Mouse (Mus musculus): ENCODE data around the gene Igf2bp3. TPM values are rescaled to one million over a fixed set of nuclear protein-coding genes. Genes with fewer than 3 reads are reported as not detected.

The Igf2bp3 gene
- polyA plus RNA-seq, 1 experiment from 2014 or later: 57.8 TPM

DNA sequence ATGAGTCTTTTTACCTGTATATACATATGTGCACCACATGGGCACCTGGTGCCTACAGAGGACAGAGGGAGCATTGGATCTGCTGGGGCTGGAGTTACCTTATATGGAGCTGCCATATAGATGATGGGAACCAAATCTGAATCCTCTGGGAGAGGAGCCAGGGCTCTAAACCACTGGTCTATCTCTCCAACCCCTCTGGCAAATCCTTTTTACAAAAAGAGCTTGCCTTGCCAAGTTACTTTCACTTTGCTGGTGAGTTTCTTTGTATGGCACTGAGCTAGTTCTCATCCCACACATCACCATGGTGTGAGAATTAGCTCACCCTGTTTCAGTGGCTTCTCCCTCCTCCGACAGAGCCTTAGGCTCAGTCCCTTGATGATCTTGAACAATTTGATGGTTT is 8.3 kb downstream of the Igf2bp3 start:
- Histone ChIP-seq H3K36me3 (peaks cover 29% of the 10 kb centered on the region), H3K9me3 (no peaks in the 10 kb centered on the region), H3K27me3 (no peaks in the 10 kb centered on the region), H3K4me2 (replicated peaks) (no peak overlapping the region), H3K27ac (no peak overlapping the region), H3K4me1 (replicated peaks) (peaks cover 37% of the 10 kb centered on the region), H3K4me3 (replicated peaks) (no peak overlapping the region), H3K9ac (replicated peaks) (no peak overlapping the region)
- 78% methylated on average over 1 of the region's 1 CpGs for WGBS
- no peak for ATAC-seq

DNA sequence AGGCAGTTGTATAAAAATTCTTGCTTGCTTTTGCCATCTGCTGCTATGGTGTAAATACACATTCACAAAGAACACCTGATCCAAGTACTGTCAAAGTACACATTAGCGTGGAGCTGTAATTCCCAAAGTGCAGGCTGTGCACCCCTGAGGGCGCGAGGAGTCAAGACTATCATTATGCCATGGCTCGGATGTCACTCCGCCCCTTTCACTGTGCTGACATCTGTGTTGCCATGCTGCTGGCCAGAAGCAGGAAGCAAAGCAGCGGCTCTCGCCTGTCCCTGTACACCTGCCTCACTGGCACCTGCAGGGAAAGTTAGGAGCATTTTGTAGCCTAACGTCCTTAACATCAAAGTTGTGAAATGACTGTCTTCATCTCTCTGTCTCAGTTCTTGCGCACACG is 19.6 kb downstream of the Igf2bp3 start:
- Histone ChIP-seq H3K27ac (no peak overlapping the region), H3K4me1 (replicated peaks) (no peaks in the 10 kb centered on the region), H3K36me3 (peaks cover 27% of the 10 kb centered on the region), H3K9ac (replicated peaks) (no peak overlapping the region), H3K27me3 (no peaks in the 10 kb centered on the region), H3K4me2 (replicated peaks) (no peak overlapping the region), H3K9me3 (peaks cover 6% of the 10 kb centered on the region), H3K4me3 (replicated peaks) (no peak overlapping the region)
- WGBS: 84% methylated on average over 10 of the region's 10 CpGs
- no peak for ATAC-seq

DNA sequence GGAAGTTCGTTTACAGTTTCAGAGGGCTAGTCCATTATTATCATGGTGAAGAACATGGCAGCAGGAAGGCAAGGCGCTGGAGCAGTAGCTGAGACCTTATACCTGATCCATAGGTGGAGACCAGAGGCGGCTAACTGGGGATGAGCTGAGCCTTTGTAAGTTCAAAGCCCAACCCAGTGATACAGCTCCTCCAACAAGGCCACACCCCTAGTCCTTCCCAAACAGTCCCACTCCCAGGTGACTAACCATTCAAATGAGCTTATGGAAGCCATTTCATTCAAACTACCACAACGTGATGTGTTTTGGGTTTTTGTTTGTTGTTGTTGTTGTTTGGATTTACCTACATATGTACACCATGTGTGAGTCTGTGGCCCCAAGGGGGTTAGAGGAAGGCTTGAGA is 20.2 kb downstream of the Igf2bp3 start:
- WGBS: 98% methylated on average over 4 of the region's 4 CpGs
- H3K36me3 ChIP-seq: peaks cover 27% of the 10 kb centered on the region
- no peaks in the 10 kb centered on the region for H3K4me1 ChIP-seq (replicated peaks)
- no peak overlapping the region for H3K4me2 ChIP-seq (replicated peaks)
- H3K27ac ChIP-seq: no peak overlapping the region
- no peak overlapping the region for H3K9ac ChIP-seq (replicated peaks)
- ATAC-seq: no peak
- no peak overlapping the region for H3K4me3 ChIP-seq (replicated peaks)
- no peaks in the 10 kb centered on the region for H3K27me3 ChIP-seq
- peaks cover 6% of the 10 kb centered on the region for H3K9me3 ChIP-seq

DNA sequence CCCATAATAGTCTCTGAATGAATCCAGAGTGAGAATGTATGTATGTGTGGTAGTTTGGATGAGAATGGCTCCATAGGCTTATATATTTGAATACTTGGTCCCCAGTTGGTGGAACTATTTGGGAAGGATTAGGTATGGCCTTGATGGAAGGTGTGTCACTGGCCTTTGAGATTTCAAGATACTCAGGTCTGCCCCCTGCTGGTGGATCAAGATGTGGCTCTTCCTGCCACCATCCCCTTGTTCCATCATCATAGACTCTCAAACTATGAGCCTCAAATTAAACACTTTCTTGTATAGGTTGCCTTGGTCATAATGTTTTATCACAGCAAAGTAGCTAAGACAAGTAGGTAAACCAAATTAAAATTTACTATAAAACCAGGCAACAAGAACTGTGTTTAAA is 25.4 kb downstream of the Igf2bp3 start:
- H3K4me2 ChIP-seq (replicated peaks): no peak overlapping the region
- peaks cover 13% of the 10 kb centered on the region for H3K36me3 ChIP-seq
- H3K4me1 ChIP-seq (replicated peaks): no peaks in the 10 kb centered on the region
- no peaks in the 10 kb centered on the region for H3K27me3 ChIP-seq
- ATAC-seq: no peak
- H3K27ac ChIP-seq: no peak overlapping the region
- no peak overlapping the region for H3K9ac ChIP-seq (replicated peaks)
- H3K4me3 ChIP-seq (replicated peaks): no peak overlapping the region
- no peaks in the 10 kb centered on the region for H3K9me3 ChIP-seq

DNA sequence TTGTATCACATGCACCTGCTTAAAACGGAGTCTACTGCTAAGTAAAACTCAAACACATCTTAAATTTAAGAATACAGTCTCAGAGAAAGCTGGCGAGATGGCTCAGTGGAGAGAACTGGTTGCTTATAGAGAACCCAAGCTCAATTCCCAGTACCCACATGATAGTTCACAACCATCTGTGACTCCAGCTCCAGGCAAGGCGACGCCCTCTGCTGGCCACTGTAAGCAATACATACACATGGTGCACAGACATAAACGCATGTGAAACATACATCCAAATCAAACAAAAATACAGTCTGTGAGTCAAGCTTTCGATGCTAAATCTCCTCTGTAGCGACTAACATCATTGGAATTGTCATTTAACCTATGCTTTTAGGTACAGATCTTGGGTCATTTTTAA is 27.5 kb downstream of the Igf2bp3 start:
- H3K4me3 ChIP-seq (replicated peaks): no peak overlapping the region
- 88% methylated on average over 7 of the region's 7 CpGs for WGBS
- ATAC-seq: no peak

DNA sequence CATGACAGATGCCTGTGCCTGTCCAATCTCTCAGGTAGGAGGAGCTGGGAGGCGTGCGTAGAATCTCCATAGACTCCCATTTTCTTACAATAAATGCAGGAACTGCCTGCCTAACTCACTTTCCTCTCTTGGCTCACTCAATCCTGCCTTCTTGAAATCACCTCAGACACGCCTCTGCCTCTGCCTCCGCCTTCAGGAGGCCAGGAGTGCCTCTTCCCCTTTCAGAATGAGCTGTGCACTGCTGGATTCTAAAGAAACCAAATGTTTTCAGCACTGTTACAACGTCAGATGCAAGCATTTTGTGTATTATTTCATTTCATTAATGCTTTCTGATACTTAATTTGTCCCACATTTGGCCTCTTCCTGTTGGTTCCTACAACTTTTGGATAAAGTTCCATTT is 38.7 kb downstream of the Igf2bp3 start:
- no peak overlapping the region for H3K27ac ChIP-seq
- peaks cover 14% of the 10 kb centered on the region; the same call in 1 of the 2 replicates for H3K4me1 ChIP-seq (replicated peaks)
- H3K4me2 ChIP-seq (replicated peaks): no peak overlapping the region
- 81% methylated on average over 5 of the region's 5 CpGs for WGBS
- no peak overlapping the region for H3K4me3 ChIP-seq (replicated peaks)
- H3K36me3 ChIP-seq: no peaks in the 10 kb centered on the region
- H3K9me3 ChIP-seq: no peaks in the 10 kb centered on the region
- no peak overlapping the region for H3K9ac ChIP-seq (replicated peaks)
- no peak for ATAC-seq
- no peaks in the 10 kb centered on the region for H3K27me3 ChIP-seq

More for the DNA sequence above, 27.5 kb downstream of the Igf2bp3 start:
- H3K4me2 ChIP-seq (replicated peaks): no peak overlapping the region
- H3K27me3 ChIP-seq: no peaks in the 10 kb centered on the region
- H3K4me1 ChIP-seq (replicated peaks): no peaks in the 10 kb centered on the region
- no peak overlapping the region for H3K27ac ChIP-seq
- peaks cover 10% of the 10 kb centered on the region for H3K36me3 ChIP-seq
- H3K9me3 ChIP-seq: no peaks in the 10 kb centered on the region
- H3K9ac ChIP-seq (replicated peaks): no peak overlapping the region

DNA sequence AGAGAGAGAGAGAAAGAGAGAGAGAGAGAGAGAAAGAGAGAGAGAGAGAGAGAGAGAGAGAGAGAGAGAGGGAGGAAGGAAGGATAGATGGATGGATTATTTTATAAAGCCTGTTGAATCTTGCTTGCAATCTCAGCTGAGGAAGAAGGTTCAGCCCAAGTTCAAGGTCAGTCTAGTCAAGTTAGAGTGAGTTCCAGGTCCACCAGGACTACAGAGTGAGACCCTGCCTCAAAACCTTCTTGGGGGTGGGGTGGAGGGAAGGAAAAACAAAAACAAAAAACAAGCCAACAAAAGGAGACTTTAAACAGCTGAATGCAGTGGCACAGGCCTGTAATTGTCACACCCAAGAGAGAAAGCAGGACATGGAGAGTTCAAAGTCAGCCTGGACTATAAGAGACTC is 40.1 kb downstream of the Igf2bp3 start:
- Histone ChIP-seq H3K27ac (no peak overlapping the region), H3K9me3 (no peaks in the 10 kb centered on the region), H3K4me3 (replicated peaks) (no peak overlapping the region), H3K27me3 (no peaks in the 10 kb centered on the region), H3K36me3 (no peaks in the 10 kb centered on the region), H3K4me2 (replicated peaks) (no peak overlapping the region), H3K9ac (replicated peaks) (no peak overlapping the region), H3K4me1 (replicated peaks) (peaks cover 9% of the 10 kb centered on the region; the same call in 1 of the 2 replicates)
- no peak for ATAC-seq

DNA sequence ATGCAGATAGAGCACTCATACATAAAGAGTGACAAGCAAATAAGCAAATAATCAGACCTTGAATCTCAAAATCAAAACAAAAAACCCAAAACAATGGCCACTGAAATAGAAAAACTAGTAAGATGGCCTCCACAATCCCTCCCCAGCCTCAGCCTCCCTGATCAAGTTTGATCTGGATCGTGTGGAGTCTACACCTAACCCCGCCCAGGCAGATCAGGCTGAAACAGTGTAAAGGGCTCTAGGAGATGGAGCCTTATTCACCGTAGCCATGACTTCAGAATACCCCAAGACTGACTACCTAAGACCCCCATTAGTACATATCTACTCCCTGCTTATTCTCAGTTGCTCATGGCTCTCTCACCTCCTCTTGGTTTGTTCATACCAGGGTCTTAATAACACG is 41.1 kb downstream of the Igf2bp3 start:
- Histone ChIP-seq H3K9ac (replicated peaks) (no peak overlapping the region), H3K27me3 (no peaks in the 10 kb centered on the region), H3K27ac (no peak overlapping the region), H3K4me2 (replicated peaks) (no peak overlapping the region), H3K36me3 (no peaks in the 10 kb centered on the region), H3K4me3 (replicated peaks) (no peak overlapping the region), H3K4me1 (replicated peaks) (peaks cover 9% of the 10 kb centered on the region; the same call in 1 of the 2 replicates), H3K9me3 (no peaks in the 10 kb centered on the region)
- WGBS: 86% methylated on average over 4 of the region's 4 CpGs
- 0 out of 2 replicates have a peak, but pooled peaks have one; percentile 40 for ATAC-seq

DNA sequence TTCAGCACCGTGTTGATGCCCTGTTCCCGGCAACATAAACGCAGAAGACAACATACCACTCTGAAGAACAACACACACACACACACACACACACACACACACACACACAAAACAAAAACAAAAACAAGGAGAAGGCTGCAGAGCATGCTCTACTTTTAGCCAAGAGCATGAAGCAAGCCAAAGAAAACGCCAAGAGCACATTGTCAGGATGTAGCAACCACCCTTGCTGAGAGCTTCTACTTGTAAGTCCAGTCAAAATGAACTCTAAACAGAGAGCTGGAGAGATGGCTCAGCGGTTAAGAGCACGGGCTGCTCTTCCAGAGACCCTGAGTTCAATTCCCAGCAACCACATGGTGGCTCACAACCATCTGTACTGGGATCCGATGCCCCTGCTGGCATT is 41.5 kb downstream of the Igf2bp3 start:
- no peak overlapping the region for H3K4me3 ChIP-seq (replicated peaks)
- no peaks in the 10 kb centered on the region for H3K9me3 ChIP-seq
- no peaks in the 10 kb centered on the region for H3K36me3 ChIP-seq
- H3K4me2 ChIP-seq (replicated peaks): no peak overlapping the region
- H3K27ac ChIP-seq: no peak overlapping the region
- no peak overlapping the region for H3K9ac ChIP-seq (replicated peaks)
- peaks cover 9% of the 10 kb centered on the region; the same call in 1 of the 2 replicates for H3K4me1 ChIP-seq (replicated peaks)
- ATAC-seq: no peak
- 91% methylated on average over 7 of the region's 7 CpGs for WGBS
- no peaks in the 10 kb centered on the region for H3K27me3 ChIP-seq

DNA sequence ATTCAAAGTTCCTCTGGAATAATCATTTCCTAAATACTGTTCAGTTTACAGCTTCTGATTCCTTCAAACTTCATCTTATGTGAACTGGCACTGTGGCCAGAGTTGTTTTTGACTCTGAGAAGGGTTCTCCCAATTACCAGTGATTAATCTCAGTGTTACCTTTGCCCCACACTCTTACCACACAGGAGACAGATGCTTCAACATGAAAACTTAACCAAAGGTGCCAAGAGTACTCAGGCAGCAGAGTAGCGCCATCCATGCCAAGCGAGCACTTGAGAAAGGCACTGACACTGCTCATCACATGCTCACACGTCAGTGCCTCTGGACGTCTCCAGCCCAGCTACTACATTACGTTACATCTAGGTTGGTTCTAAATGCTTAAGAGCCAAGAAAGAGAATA is 43.5 kb downstream of the Igf2bp3 start:
- no peak overlapping the region for H3K4me2 ChIP-seq (replicated peaks)
- H3K9ac ChIP-seq (replicated peaks): no peak overlapping the region
- WGBS: 90% methylated on average over 5 of the region's 5 CpGs
- H3K9me3 ChIP-seq: no peaks in the 10 kb centered on the region
- no peaks in the 10 kb centered on the region for H3K36me3 ChIP-seq
- ATAC-seq: no peak
- H3K27ac ChIP-seq: no peak overlapping the region
- no peaks in the 10 kb centered on the region for H3K27me3 ChIP-seq
- H3K4me1 ChIP-seq (replicated peaks): peaks cover 12% of the 10 kb centered on the region
- H3K4me3 ChIP-seq (replicated peaks): no peak overlapping the region

DNA sequence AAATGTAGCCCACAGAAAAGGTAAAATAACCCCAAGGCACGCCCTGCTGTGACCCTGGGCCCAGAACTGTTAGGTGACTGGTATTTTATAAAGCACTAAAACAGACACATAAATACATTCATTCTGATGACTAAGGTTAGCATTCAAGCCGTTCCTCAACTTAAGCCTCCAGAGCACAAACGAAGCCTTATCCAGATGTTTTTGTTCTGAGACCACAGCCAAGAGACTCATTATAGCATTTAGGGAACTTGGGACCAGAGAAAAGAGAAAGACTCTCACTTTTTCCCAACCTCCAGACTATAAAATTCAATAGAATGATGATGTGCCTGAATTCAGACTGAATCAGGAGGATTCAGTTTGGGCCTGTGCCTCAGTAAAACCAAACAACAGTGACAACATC is 46.1 kb downstream of the Igf2bp3 start:
- no peak overlapping the region for H3K4me2 ChIP-seq (replicated peaks)
- H3K4me3 ChIP-seq (replicated peaks): no peak overlapping the region
- WGBS: 67% methylated on average over 3 of the region's 3 CpGs
- no peak overlapping the region for H3K27ac ChIP-seq
- no peaks in the 10 kb centered on the region for H3K27me3 ChIP-seq
- H3K9ac ChIP-seq (replicated peaks): no peak overlapping the region
- H3K9me3 ChIP-seq: no peaks in the 10 kb centered on the region
- H3K4me1 ChIP-seq (replicated peaks): peaks cover 25% of the 10 kb centered on the region
- ATAC-seq: no peak
- H3K36me3 ChIP-seq: no peaks in the 10 kb centered on the region

DNA sequence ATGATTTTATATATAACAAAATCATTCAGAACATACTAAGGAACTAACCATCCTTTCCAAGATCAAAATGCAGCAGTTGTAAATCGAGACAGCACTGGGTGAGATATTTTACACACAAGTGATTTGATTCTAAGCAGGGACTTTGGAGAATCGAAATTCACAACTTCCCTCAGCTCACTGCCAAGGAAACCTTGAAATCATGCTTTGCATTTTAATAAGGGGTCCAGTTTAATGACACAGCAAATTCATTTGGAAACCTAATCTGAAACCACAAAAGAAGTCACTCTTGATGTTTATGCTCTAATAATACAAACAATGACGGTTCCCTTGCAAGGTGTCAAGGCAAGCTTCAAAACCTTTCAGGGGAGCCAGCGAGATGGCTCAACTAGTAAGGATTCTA is 47.4 kb downstream of the Igf2bp3 start:
- no peak overlapping the region for H3K27ac ChIP-seq
- H3K4me2 ChIP-seq (replicated peaks): no peak overlapping the region
- WGBS: 35% methylated on average over 4 of the region's 4 CpGs
- H3K9ac ChIP-seq (replicated peaks): no peak overlapping the region
- no peaks in the 10 kb centered on the region for H3K36me3 ChIP-seq
- no peak for ATAC-seq
- no peaks in the 10 kb centered on the region for H3K27me3 ChIP-seq
- H3K9me3 ChIP-seq: no peaks in the 10 kb centered on the region
- H3K4me1 ChIP-seq (replicated peaks): peaks cover 25% of the 10 kb centered on the region
- H3K4me3 ChIP-seq (replicated peaks): no peak overlapping the region

DNA sequence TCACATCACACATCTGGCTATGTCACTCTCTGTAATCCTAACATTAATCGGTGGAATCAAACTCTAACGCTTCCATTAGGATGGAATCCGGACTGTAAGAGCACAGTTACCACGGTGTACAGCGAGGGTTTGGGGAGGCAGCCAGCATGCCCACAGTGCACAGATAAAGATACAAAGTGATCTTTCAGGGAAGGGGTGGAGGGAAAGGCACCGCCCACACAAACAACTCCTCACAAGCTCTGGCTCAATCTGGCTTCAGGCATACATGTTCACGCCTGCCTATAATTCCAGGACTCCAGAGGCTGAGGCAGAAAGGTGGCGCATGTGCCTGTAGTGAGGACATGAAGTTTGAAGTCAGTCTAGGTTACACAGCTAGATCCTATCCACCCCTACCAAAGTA is 48.4 kb downstream of the Igf2bp3 start:
- Histone ChIP-seq H3K4me2 (replicated peaks) (no peak overlapping the region), H3K27me3 (no peaks in the 10 kb centered on the region), H3K9ac (replicated peaks) (no peak overlapping the region), H3K4me3 (replicated peaks) (no peak overlapping the region), H3K4me1 (replicated peaks) (peaks cover 25% of the 10 kb centered on the region), H3K36me3 (no peaks in the 10 kb centered on the region), H3K27ac (no peak overlapping the region), H3K9me3 (no peaks in the 10 kb centered on the region)
- no peak for ATAC-seq
- 79% methylated on average over 8 of the region's 8 CpGs for WGBS
